Mouse (Mus musculus) mature B cell (primary cell): ENCODE data around the gene Qprt.

Experiments used
- in situ Hi-C: fragments of 300-500 bp; cut with MboI; formaldehyde crosslinking; loops from 2 replicates; pipeline ENCODE4 v1.14.3; 2019

Qprt gene

GRCm38 (mm10) chr7:127133125-127133524 lies 11.1 kb upstream of the Qprt start:
- in situ Hi-C loops, result no loop called here

- in situ Hi-C loops, result no loop called here
Measured at GRCm38 (mm10) chr7:127129638-127130037, 7.6 kb upstream of the Qprt start.

- in situ Hi-C loops, result no loop called here
Measured at GRCm38 (mm10) chr7:127121061-127121910, 740 bp downstream of the Qprt start.

GRCm38 (mm10) chr7:127118671-127119445 lies 3.2 kb downstream of the Qprt start:
- in situ Hi-C loops, result loop anchor here (5.0 kb wide), 1 partner anchor 287 kb away; the partner anchor contains the start of gene 4930451I11Rik

GRCm38 (mm10) chr7:127117948-127118347 lies 4.1 kb downstream of the Qprt start:
- in situ Hi-C loops, result loop anchor here (5.0 kb wide), 1 partner anchor 286 kb away; the partner anchor contains the start of gene 4930451I11Rik

- in situ Hi-C loops, result loop anchor here (5.0 kb wide), 1 partner anchor 284 kb away; the partner anchor contains the start of gene 4930451I11Rik
Measured at GRCm38 (mm10) chr7:127116331-127116935, 5.6 kb downstream of the Qprt start.

GRCm38 (mm10) chr7:127114920-127115319 lies 7.1 kb downstream of the Qprt start:
- in situ Hi-C loops, result loop anchor here (5.0 kb wide), 1 partner anchor 283 kb away; the partner anchor contains the start of gene 4930451I11Rik

GRCm38 (mm10) chr7:127113614-127114259 lies 8.3 kb downstream of the Qprt start:
- in situ Hi-C loops, result no loop called here

- in situ Hi-C loops, result no loop called here
Measured at GRCm38 (mm10) chr7:127112921-127113597, 9.0 kb downstream of the Qprt start.

GRCm38 (mm10) chr7:127112251-127112841 lies 9.7 kb downstream of the Qprt start:
- in situ Hi-C loops, result no loop called here

GRCm38 (mm10) chr7:127111461-127111860 lies 10.6 kb downstream of the Qprt start:
- in situ Hi-C loops, result no loop called here

GRCm38 (mm10) chr7:127110239-127111007 lies 11.6 kb downstream of the Qprt start:
- in situ Hi-C loops, result no loop called here

- in situ Hi-C loops, result no loop called here
Measured at GRCm38 (mm10) chr7:127105551-127105950, 16.5 kb downstream of the Qprt start.

- in situ Hi-C loops, result no loop called here
Measured at GRCm38 (mm10) chr7:127104560-127105332, 17.3 kb downstream of the Qprt start.

GRCm38 (mm10) chr7:127103960-127104359 lies 18.1 kb downstream of the Qprt start:
- in situ Hi-C loops, result no loop called here

- in situ Hi-C loops, result no loop called here
Measured at GRCm38 (mm10) chr7:127102148-127102547, 19.9 kb downstream of the Qprt start.

GRCm38 (mm10) chr7:127101451-127102016 lies 20.5 kb downstream of the Qprt start:
- in situ Hi-C loops, result no loop called here

- in situ Hi-C loops, result no loop called here
Measured at GRCm38 (mm10) chr7:127099528-127099927, 22.5 kb downstream of the Qprt start.

GRCm38 (mm10) chr7:127098950-127099349 lies 23.1 kb downstream of the Qprt start:
- in situ Hi-C loops, result no loop called here
